Mouse (Mus musculus) gastrocnemius, postnatal 36 days (tissue): ENCODE results near the gene Grb10. TPM values are rescaled to one million over a fixed set of nuclear protein-coding genes. Genes with fewer than 3 reads are reported as not detected.
A peak's percentile ranks its signal among the peaks of the same experiment; 100 is the strongest.

Source experiments
- DNase-seq, 2 experiments: peaks; one replicate each; pipeline ENCODE4 v3.0.0; 2022
- intact Hi-C: fragments of 180-260 bp; cut with DNase I; formaldehyde crosslinking; loops from one replicate; pipeline ENCODE4 v1.15.1; 2025
- long read RNA-seq, 2 experiments: library from polyadenylated mRNA; stranded (forward); transcript quantifications; one replicate each; pipeline ENCODE4 v2.0.0; 2021
- total RNA-seq, 2 experiments: library from RNA; stranded (reverse); gene quantifications; 2 replicates each; pipeline ENCODE4 v1.2.3; 2021

Grb10 gene
- 10 to 100 TPM; 47.5 to 62.4 TPM for total RNA-seq
- long read RNA-seq, experiment 1, full-length matches to known transcripts = 1 of 6 reads
- long read RNA-seq, experiment 1, partial matches to known transcripts = 0 of 6 reads
- long read RNA-seq, experiment 1, other reads (novel, unspliced or antisense) = 5 of 6 reads
- long read RNA-seq, experiment 2, partial matches to known transcripts = 0 of 1 reads
- long read RNA-seq, experiment 2, other reads (novel, unspliced or antisense) = 1 of 1 reads

DNA sequence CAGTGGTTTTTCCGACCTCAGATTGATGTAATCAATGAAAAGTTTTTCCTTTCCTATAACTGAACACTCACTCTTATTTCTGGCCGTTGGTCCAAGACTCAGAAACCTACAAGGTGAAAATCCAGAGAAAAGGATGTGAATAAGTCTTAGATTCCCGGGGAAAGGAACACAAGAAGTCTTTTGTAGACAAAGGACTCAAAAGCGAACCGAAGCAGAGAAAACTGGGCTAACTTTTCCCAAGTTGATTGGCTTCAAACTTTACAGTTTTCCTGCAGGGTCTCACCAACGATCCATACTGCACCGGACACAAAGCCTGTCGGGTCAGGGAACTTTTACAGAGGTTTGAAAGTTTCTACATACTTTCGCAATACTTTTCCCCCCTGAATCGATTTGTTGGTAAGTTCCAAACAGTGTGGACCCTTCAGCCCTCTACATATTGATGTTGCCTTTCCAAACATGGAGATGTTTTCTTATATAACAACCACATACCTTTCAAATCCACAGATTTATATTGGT, at the start of gene Grb10:
TSS of gene Grb10 (minus strand) at position 214 of the 516 bp plus-strand sequence.
- no peak for DNase-seq
- intact Hi-C loops = loop anchor here (5.0 kb wide), 1 partner anchor 221 kb away; no protein-coding TSS in a partner anchor

DNA sequence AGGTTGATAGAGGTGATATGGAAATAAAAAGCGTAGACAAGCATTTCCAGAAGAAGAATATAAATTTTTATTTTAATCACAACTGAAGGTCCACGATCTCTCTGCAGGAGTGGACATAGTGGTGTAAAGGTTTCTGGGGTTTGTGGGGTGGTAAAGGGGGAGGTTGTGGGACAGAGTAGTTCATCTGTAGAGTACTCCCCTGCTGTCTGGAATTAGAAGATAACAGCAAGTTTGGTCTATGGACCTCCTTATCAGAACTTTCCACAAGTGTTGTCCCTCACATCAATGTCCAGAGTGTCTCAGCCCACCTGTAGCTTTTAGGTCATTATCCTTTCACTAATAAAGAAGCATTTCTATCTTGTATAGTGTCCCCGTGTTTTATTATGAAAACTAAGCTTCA, 43.2 kb upstream of the Grb10 start:
- no peak for DNase-seq
- intact Hi-C loops = no loop called here

DNA sequence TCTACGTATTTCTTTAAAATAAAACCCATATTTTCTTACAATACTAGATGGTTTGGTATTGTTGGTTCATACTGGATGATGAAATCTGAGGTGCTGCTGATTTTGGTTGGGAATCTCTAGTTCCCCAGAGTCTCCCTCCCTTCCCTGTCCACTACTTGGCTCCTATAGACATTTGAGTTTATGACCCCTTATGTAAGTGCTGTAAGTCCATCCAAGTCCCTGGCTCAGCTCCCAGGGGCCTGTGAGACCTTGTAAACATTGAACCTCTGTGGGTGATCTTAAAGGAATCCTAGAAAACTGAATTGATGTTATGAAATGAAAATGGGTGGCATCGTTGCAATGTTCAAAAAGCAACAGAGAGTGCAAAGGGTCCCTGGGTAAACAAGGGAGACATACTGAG, 40.7 kb upstream of the Grb10 start:
- intact Hi-C loops = no loop called here
- no peak for DNase-seq

DNA sequence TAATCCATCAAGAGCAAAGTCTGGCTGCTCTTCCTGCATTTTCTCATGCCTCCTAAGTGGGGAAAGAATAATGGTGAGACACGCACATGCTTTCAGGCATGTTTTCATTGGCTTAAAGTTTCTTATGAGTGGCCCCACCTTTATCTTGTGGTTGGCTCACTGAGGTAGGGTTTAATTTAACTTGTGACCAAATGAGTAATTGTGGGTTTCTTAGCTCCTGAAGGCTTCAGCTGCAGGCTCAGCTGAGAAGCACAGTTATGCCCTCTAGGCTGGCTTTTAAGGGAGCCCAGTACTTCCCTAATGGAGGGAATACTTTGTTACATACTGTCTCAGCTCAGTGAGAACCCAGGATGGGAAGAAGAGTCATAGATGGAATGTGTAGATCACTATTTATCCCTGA, 37.0 kb upstream of the Grb10 start:
- DNase-seq = no peak
- intact Hi-C loops = no loop called here

DNA sequence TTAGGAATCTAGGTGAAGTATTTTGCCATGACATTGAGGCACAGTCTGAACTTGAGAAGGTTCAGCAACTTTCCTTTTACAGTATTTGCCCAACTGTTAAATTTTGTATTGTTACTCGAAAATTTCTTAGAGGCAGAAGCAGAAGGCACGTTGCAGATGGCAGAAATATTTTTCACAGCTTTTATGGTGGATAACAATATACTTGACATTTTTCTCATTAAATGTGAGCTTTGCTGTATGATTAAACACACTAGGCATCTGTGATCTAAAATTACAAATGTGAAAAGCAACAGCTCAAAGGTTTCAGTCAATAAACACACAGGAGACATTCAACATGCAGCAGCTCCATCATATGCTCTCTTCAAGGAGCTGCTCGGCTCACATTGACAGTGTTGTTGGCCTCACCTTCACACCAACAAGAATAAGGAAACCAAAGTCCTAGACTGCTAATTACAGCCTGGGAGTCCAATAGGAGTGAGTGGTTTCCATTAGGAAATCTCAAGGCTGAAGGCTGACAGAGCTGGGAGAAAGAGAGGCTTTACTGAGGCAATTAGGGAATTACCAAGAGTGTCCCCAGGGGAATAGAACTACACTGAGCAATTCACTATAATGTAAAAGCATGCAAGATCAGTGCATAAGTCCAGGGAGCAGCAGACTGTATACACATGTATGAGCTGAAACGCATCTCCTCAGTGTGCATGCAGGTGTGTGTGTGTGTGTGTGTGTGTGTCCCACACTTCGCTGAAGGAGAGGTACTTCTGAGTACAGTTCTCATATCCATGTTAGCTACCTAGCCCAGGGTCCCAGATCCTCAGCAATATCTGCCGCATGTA, 35.1 kb upstream of the Grb10 start:
- intact Hi-C loops = no loop called here

DNA sequence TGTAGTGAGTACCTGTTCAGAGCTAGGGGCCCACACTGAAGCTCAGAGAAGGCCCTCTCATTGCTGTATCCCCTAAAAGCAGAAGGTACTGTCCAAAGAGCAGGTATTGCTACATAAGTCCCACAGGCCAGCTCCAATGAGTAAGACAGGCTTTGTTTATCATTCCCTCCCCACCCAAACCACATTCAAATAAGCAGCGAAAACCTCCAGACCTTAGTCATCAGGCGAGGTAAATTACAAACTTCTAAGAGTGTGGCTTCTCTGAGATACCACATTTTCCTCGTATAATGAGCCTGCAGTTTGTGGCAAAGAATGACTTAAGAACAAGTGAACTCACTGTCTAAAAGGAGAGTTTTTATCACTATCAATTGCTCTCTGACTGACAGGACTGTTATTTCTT, 33.8 kb upstream of the Grb10 start:
- intact Hi-C loops = no loop called here
- no peak for DNase-seq

More for the DNA sequence above, 35.1 kb upstream of the Grb10 start:
- DNase-seq = no peak

DNA sequence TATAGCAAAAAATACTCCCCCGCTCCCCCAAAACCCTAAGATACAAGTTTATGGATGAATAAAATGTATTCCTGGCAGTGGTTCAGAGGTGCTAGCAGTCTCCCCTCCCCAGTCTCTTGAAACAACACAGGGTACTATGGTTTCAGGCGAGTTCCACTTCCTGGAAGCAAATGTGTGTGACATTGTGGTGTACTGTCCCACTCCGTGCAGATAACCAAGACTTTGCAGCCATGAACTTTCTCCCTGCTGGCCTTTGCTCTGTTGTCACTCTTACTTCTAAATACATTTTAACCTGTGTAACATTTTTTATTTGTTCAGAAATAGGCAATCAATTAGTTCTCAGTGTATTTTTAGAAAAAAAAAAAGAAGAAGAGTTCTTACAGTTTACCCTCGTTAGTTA, 20.5 kb upstream of the Grb10 start:
- intact Hi-C loops = no loop called here
- no peak for DNase-seq

DNA sequence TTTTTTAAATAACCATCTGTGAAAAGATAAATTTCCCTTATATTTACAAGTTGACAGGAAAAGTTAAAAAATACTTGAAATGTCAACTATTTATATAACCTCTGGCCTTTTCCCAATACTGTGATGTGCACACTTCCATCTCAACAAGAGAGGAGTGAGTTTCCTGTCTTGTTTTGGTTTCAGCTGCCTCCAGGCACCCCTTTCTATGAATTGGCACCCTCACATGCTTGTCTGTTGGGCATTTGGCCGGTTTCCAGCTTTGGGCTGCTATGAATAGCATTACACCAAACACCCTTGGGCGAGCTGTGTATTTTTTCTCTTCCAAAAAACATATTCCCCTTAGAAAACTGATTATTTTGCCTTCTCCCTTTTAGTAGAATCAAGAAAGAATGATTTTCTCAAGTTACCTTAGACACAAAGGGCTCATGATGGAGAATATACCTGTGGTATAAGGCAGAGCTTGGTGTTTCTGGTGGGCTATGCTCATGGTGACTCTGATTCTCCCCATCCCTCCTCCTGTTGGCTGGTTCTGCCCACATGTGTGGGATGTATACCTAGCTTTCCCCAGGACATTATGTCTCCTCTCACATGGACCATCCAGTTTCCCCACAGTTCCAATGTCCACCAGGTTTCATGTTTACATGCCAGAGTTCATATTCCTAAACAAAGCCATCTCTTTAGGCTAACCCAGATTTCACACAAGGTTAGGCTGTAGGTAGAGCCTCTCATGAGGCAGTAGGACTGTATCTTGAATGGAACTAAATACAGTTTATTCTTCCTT, 10.3 kb upstream of the Grb10 start:
- intact Hi-C loops = no loop called here
- no peak for DNase-seq

DNA sequence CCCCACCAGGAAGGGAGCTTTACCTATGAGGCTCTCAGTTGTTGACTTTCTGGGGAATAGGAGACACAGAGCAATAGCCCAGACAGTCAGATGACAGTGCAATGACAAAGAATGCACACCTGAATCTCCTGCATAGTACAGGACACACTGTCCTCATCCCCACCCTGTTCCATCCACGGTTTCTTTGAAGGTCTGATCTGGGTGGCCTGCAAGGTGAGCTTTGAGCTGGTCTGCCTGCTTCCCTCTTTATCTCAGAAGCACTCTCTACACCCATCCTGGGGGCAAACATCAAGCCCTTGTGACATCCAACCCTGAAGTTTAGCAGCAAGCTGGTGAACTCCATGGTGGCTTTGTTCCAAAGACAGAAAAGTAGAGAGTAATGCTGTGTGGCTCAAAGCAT, 9.7 kb upstream of the Grb10 start:
- intact Hi-C loops = no loop called here
- no peak for DNase-seq

DNA sequence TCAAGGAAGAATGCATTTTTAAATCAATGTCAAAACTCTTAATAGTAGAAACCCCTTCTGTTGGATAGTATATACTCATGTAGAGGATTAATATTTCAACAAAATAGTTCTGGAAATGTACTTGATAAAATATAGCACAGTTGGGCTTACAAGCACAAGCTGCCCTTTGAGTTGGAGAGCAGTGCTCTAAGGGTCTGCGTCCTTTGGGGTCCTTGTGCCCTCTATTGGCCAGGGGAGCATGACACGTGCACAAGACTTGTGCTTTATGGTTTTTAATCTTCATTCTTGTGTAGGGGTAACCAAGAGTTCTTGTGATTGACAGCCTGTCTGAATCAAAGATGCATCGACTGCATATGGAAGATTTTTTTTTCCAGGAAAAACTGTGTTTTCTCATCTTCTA, 5.8 kb upstream of the Grb10 start:
- intact Hi-C loops = no loop called here
- no peak for DNase-seq

DNA sequence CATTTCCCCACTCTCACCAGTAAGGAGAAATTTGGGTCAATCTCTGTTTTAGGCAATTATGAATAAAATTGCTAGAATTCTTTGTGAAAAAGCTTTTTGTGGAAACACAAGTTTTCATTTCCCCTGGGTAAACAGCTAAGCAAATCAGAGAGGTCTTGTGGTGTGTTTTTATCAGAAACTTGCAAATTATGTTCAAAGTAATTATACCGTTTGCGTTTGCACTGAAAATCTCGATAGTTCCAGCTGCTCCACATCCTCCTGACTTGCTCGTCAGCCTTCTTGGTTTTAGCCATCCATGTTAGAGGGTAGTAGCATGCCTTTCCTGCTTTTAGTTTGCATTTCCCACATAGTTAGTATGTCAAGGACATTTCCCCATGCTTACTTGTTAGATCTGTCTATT, 3.3 kb upstream of the Grb10 start:
- DNase-seq = no peak
- intact Hi-C loops = no loop called here

DNA sequence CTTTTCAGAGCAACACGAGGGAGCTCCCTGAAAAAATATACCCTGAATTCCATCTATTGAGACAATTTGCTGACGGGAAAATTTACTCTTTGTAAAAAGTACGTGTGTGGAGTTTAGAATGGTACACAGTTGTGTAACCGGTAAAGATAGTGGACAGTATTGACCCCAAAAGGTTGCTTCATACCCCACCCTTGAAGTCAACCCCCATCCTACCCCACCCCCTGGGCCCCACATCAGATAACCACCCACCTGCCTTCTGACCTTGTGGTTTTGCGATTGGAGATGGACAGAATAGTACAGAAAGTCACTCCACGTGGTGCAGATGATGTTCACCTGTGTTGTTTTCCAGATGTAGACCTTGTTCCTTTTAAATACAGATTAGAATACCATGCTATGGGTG, 2.9 kb upstream of the Grb10 start:
- intact Hi-C loops = no loop called here
- no peak for DNase-seq

DNA sequence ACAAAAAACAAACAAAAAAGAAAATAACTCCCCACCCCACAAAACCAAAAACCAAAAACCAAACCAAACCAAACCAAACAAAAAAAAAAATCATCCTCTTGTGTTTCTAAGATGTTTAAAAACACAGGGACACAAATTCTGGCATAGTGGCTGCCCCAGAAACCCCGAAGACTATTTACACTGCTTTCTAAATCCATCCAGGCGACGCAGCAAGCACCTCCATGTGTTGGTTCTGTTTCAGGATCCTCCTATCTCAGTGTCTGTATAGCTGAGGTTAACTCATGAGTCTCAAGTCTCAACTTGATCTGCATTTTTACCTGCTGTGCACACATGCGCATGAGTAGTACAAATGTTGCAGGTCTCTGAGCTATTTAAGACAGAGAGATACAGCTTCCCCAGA, 1.9 kb upstream of the Grb10 start:
- intact Hi-C loops = no loop called here
- DNase-seq = no peak

DNA sequence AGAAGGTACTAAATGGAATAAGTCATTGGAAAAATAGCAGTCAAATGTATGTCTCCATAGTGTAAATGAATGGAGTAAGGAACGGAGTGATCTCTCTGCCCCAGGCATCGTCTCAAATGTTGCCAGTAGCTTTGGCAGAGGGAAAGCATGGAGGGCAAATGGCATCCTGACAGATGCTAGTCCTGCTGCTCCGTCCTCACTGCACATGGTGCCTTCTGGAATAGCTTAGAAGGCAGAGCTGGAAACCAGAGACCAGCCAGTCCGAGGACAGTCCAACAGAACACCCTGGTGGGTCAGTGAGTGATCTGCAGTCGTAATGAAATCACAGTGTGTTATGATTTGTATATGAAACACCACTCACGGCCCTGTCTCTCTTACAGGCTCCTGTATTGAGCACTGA, 1.3 kb upstream of the Grb10 start:
- intact Hi-C loops = loop anchor here (5.0 kb wide), 1 partner anchor 222 kb away; no protein-coding TSS in a partner anchor
- no peak for DNase-seq

DNA sequence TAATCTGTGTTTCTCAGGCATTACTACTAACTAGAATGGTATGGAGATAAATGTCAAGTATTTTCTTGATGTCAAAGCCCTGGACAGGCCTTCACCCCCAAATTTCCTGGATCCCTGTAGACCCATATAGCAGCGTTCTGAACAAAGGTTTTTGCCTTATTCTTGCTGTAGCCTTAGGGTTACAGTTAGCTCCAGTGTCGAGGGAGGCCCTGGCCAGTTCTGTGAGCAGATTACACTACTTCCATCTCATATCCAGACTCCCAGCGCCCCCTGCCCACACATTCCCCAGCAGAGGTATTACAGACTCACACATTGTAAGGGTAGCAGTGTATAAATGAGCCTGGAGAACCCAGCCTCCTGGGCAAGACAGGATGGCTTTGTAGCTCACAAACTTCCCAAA, 615 bp upstream of the Grb10 start:
- DNase-seq = no peak
- intact Hi-C loops = loop anchor here (5.0 kb wide), 1 partner anchor 222 kb away; no protein-coding TSS in a partner anchor

DNA sequence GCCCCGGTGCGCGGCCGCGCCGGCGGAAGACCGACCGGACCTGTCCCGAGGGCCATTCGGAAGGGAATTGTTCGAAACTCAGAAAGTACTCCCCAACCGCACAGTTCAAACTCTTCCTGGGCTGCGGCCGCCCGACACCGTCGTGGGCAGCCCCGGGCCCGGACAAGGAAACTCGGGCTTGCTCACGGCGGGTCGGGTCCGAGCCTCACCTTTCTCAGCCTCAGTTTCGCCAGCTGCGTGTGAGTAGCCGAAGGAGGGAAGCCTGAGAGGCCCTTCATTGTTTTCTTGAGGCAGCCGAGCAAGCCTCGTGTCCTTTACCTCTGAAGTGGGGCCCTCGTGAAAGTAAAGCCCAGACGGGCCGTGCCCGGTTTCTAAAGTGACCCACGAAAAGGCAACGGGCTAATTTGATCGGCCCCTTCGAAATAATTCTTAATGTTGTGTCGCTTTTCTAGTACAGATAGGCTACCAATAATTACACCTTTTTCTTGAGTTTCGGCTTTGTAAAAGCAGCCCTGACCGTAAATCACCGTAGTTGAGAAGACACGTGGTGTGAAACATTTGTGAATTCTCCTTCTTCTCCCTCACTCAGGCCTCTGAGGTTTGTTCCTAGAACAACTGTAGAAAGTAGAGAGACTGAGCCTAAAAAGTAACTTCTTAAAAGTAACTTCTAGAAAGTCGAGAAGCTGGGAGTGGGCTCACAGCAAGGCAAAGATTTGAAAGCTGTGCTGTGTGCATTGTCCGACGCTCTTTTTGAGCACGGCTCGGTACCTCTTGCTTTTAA, 604 bp downstream of the Grb10 start:
- intact Hi-C loops = loop anchor here (5.0 kb wide), 1 partner anchor 221 kb away; no protein-coding TSS in a partner anchor
- peak in 1 of 2 experiments; percentile 24 for DNase-seq

DNA sequence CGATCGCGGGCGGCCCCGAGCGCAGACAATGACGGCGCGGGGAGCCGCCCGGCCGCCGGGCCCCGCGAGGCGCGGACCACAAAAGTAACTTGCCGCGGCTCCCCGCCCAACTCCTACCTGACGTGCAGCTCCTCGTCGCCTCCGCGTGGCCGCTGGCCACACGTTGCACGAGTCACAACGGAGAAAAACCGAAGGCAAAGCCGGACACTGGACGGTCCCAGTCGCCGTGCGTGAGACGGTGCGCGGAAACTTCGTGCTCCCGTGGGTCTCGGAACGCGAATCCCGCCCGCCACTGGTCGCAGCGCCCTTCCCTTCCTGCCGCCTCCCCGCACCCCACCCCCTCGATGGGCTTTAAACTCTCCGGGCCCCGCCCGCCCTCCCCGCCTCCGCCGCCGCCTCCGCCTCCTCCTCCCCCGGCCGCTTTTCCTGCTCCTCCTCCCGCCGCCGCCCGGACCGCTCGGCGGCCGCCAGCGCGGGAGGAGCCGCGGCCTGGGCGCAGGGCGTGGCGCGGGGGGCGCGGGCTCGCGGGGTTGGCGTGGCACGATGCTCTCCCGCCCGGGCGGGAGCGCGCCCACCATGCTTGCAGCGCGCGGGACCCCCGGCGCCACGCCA, 1.3 kb downstream of the Grb10 start:
- peak; percentile 53 to 59 for DNase-seq
- intact Hi-C loops = loop anchor here (5.0 kb wide), 1 partner anchor 220 kb away; no protein-coding TSS in a partner anchor

DNA sequence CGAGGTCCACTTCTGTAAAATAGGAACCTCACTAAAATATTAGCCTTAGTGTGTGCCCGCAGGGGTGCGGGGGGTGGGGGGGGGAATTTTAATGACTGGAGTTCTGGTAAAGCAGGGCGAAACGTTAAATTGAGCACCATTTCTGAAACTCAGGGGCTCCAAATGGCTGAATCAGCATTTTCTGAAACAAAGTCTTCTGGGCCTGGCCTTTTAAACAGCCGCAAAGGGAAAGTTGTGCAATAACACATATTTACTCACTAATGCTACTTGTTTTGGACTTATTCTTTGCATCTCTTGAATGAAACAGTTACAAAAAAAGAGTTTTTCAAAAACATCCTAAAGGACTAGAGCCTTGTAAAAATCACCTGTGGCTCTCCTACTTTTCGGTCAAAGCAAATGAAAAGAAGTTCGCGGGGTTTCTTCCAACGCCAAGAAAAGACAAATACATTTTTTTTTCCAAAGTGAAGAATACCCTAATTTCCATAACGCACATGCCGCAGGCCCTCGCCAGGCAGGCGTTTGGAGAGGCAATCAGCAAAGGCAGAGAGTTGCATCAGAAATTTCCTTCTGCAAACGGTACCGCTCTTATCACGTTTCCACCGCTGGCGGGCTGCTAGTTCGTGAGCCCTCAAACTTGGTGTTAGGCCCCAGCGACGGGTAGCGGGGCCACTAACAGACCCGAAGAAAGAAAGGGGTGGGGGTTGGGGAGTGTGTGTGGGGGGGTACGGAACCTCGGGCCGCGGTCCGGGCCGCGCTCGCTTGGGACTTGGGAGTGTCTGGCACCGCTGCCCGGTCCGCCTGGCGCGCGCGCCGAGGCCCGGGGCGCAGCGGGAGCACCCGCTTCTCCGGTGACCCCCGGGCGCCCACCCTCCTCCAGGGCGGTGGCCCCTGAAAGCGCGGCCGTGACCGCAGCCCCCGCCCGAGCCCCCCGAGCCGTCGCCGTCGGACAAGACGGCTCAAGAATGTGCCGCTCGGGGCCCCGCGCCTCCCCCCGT, 2.3 kb downstream of the Grb10 start:
- no peak for DNase-seq

More for the DNA sequence above, 2.3 kb downstream of the Grb10 start:
- intact Hi-C loops = loop anchor here (5.0 kb wide), 1 partner anchor 219 kb away; no protein-coding TSS in a partner anchor
